Mouse (Mus musculus) heart, postnatal 0 days (tissue): ENCODE results near the gene A630023A22Rik. TPM values are rescaled to one million over a fixed set of nuclear protein-coding genes. Genes with fewer than 3 reads are reported as not detected.

Source experiments
- ATAC-seq: fragments of 200-750 bp; cut with Nextera tagmentation; 2 replicates; pipeline ENCODE4 v1.8.0; 2017; ENCODE audit warnings: low read depth, moderate number of reproducible peaks, moderate library complexity; ENCODE audit not compliant: insufficient read depth
- DNase-seq: peaks from one replicate; pipeline ENCODE4 v3.0.0-alpha.2; 2016; ENCODE audit warnings: low spot score
- H3K27ac ChIP-seq: fragments of 300-500 bp; sonication (generic); 2 replicates; pipeline ENCODE4 v1.5.1; 2014; ENCODE audit warnings: low read depth, mild to moderate bottlenecking
- H3K27me3 ChIP-seq: fragments of 300-500 bp; sonication (generic); 2 replicates; pipeline ENCODE4 v1.6.1; 2014; ENCODE audit warnings: low read length, mixed read lengths; ENCODE audit not compliant: control insufficient read depth, insufficient read depth
- H3K36me3 ChIP-seq: fragments of 300-500 bp; sonication (generic); replicated peaks from 2 replicates; pipeline ENCODE4 v1.6.1; 2014; ENCODE audit warnings: low read length, mixed read lengths; ENCODE audit not compliant: control insufficient read depth, insufficient read depth
- H3K4me1 ChIP-seq: fragments of 300-500 bp; sonication (generic); 2 replicates; pipeline ENCODE4 v1.6.1; 2014; ENCODE audit warnings: antibody characterized with exemption; ENCODE audit not compliant: control insufficient read depth, insufficient read depth
- H3K4me2 ChIP-seq: fragments of 300-500 bp; sonication (generic); 2 replicates; pipeline ENCODE4 v1.6.1; 2014; ENCODE audit warnings: low read depth, mild to moderate bottlenecking, low read length, moderate library complexity
- H3K4me3 ChIP-seq: fragments of 300-500 bp; sonication (generic); 2 replicates; pipeline ENCODE4 v1.5.1; 2014; ENCODE audit warnings: low read depth, low read length
- H3K9ac ChIP-seq: fragments of 300-500 bp; sonication (generic); replicated peaks from 2 replicates; pipeline ENCODE4 v1.6.1; 2014; ENCODE audit warnings: low read depth, low read length, mixed read lengths
- H3K9me3 ChIP-seq: fragments of 300-500 bp; sonication (generic); replicated peaks from 2 replicates; pipeline ENCODE4 v1.6.1; 2016; ENCODE audit warnings: low read length; ENCODE audit not compliant: control insufficient read depth
- CTCF ChIP-seq: IDR thresholded peaks from 2 replicates; pipeline ENCODE4 v1.5.1; 2016; ENCODE audit warnings: antibody characterized with exemption, control low read depth, low read depth
- EP300 ChIP-seq: IDR thresholded peaks from 2 replicates; pipeline ENCODE4 v1.6.1; 2016; ENCODE audit warnings: antibody characterized with exemption, low read depth
- WGBS: fragments of 180-500 bp; shearing (Covaris S2); extraction: QIAGEN DNeasy Blood & Tissue Kit; methylation state at CpG from one replicate; pipeline ENCODE4 v1.1.7; 2014; 5-methylcytosine and 5-hydroxymethylcytosine counted together
- polyA plus RNA-seq: library from polyadenylated mRNA; unstranded; fragments of >200 nt; fragmentation: Nextera tagmentation; extraction: Ambion mirVana; gene quantifications from 2 replicates; pipeline ENCODE4 v1.2.1, GENCODE M21; 2015
- total RNA-seq: library from RNA; depleted of rRNA; stranded (reverse); fragments of >200 nt; gene quantifications from 2 replicates; pipeline ENCODE4 v1.2.3, GENCODE M21; 2014; ENCODE audit warnings: low replicate concordance

Gene A630023A22Rik
- total and polyA plus RNA-seq, 2 experiments from 2014 or later = not detected

- no peak overlapping the region for H3K9ac ChIP-seq
- H3K4me1 ChIP-seq = no peaks in the 10 kb centered on the region
- no peaks in the 10 kb centered on the region for H3K36me3 ChIP-seq
- H3K4me2 ChIP-seq = no peak overlapping the region
- no peak for TF ChIP-seq CTCF
- TF ChIP-seq EP300 = no peak
- ATAC-seq (no peak), DNase-seq (no peak)
- H3K9me3 ChIP-seq = no peaks in the 10 kb centered on the region
- H3K27ac ChIP-seq = no peak overlapping the region
- no peaks in the 10 kb centered on the region for H3K27me3 ChIP-seq
- no peak overlapping the region for H3K4me3 ChIP-seq
- 82% methylated on average over 8 of the region's 8 CpGs for WGBS
Observed at GRCm38 (mm10) chr14:34033841-34034610, 68.5 kb downstream of the A630023A22Rik start.

GRCm38 (mm10) chr14:34026710-34027109 is 75.8 kb downstream of the A630023A22Rik start:
- Histone ChIP-seq H3K4me3 (no peak overlapping the region), H3K4me2 (no peak overlapping the region), H3K36me3 (no peaks in the 10 kb centered on the region), H3K9ac (no peak overlapping the region), H3K9me3 (peaks cover 11% of the 10 kb centered on the region), H3K4me1 (peaks cover 5% of the 10 kb centered on the region), H3K27me3 (no peaks in the 10 kb centered on the region), H3K27ac (no peak overlapping the region)
- peak; percentile 51 for DNase-seq
- peak; percentile 85 for ATAC-seq
- TF ChIP-seq CTCF (no peak), EP300 (no peak)
- 5% methylated on average over 2 of the region's 2 CpGs for WGBS

GRCm38 (mm10) chr14:34016938-34017337 is 85.6 kb downstream of the A630023A22Rik start:
- no peaks in the 10 kb centered on the region for H3K36me3 ChIP-seq
- DNase-seq (no peak), ATAC-seq (no peak)
- no peak overlapping the region for H3K27ac ChIP-seq
- H3K4me1 ChIP-seq = no peaks in the 10 kb centered on the region
- no peaks in the 10 kb centered on the region for H3K9me3 ChIP-seq
- no peak for TF ChIP-seq CTCF
- no peak for TF ChIP-seq EP300
- no peak overlapping the region for H3K9ac ChIP-seq
- no peaks in the 10 kb centered on the region for H3K27me3 ChIP-seq
- 81% methylated on average over 2 of the region's 2 CpGs for WGBS
- no peak overlapping the region for H3K4me2 ChIP-seq
- no peak overlapping the region for H3K4me3 ChIP-seq

- Histone ChIP-seq H3K36me3 (no peaks in the 10 kb centered on the region), H3K4me3 (no peak within 1 kb of the TSS), H3K9ac (no peak within 1 kb of the TSS), H3K4me1 (no peaks in the 10 kb centered on the region), H3K4me2 (no peak within 1 kb of the TSS), H3K9me3 (no peaks in the 10 kb centered on the region), H3K27me3 (no peaks in the 10 kb centered on the region), H3K27ac (no peak within 1 kb of the TSS)
- ATAC-seq = no peak
- no peak for DNase-seq
- TF ChIP-seq CTCF (no peak), EP300 (no peak)
- 95% methylated on average over 4 of the region's 4 CpGs for WGBS
Observed at GRCm38 (mm10) chr14:34016381-34016780, 86.2 kb downstream of the A630023A22Rik start, which contains the start of gene Gm5460. Gm5460 (plus strand) TSS chr14:34016758.

- Histone ChIP-seq H3K27me3 (no peaks in the 10 kb centered on the region), H3K4me1 (no peaks in the 10 kb centered on the region), H3K4me3 (no peak within 1 kb of the TSS), H3K9me3 (no peaks in the 10 kb centered on the region), H3K36me3 (no peaks in the 10 kb centered on the region), H3K4me2 (no peak within 1 kb of the TSS), H3K9ac (no peak within 1 kb of the TSS), H3K27ac (no peak within 1 kb of the TSS)
- TF ChIP-seq CTCF (no peak), EP300 (no peak)
- 59% methylated on average over 3 of the region's 3 CpGs for WGBS
- DNase-seq = no peak
- no peak for ATAC-seq
Observed at GRCm38 (mm10) chr14:34015063-34015462, 87.5 kb downstream of the A630023A22Rik start, which contains the start of gene Gm30083. Gm30083 (minus strand) TSS chr14:34015182.
